Mouse (Mus musculus): ENCODE results near the gene Abca13. TPM values are rescaled to one million over a fixed set of nuclear protein-coding genes. Genes with fewer than 3 reads are reported as not detected.
"Not testable (repeated sequence)": the region's sequence is repeated elsewhere in the genome, so short reads cannot be mapped to it uniquely, and the experiment has no call there.

The Abca13 gene
- total RNA-seq, 2 experiments from 2014 or later, result 0.02 to 0.03 TPM

GRCm38 (mm10) chr11:9317076-9317929 lies 125.6 kb downstream of the Abca13 start:
- H3K27ac ChIP-seq, result no peak overlapping the region
- H3K4me3 ChIP-seq, result no peak overlapping the region
- peak; percentile 99 for TF ChIP-seq CTCF (conservative IDR thresholded peaks at IDR 0.05)
- peak; percentile 69 to 84 for DNase-seq (ENCODE audit: low spot score in 2 of 2)

GRCm38 (mm10) chr11:9338151-9338550 lies 146.4 kb downstream of the Abca13 start:
- no peak overlapping the region for H3K4me3 ChIP-seq
- no peak for DNase-seq (ENCODE audit: low spot score in 2 of 2)
- TF ChIP-seq CTCF (conservative IDR thresholded peaks at IDR 0.05), result no peak
- H3K27ac ChIP-seq, result no peak overlapping the region

GRCm38 (mm10) chr11:9347724-9348123 lies 156.0 kb downstream of the Abca13 start:
- peak; percentile 3 to 39 for DNase-seq (ENCODE audit: low spot score in 2 of 2)
- no peak overlapping the region for H3K4me3 ChIP-seq
- TF ChIP-seq CTCF (conservative IDR thresholded peaks at IDR 0.05), result peak; percentile 75
- no peak overlapping the region for H3K27ac ChIP-seq

- Histone ChIP-seq H3K4me3 (no peak overlapping the region), H3K27ac (no peak overlapping the region)
- TF ChIP-seq CTCF (conservative IDR thresholded peaks at IDR 0.05), result no peak
- no peak for DNase-seq (ENCODE audit: low spot score in 2 of 2)
Observed at GRCm38 (mm10) chr11:9373160-9373559, 181.4 kb downstream of the Abca13 start.

- H3K4me3 ChIP-seq; H3K27ac ChIP-seq; DNase-seq (ENCODE audit: low spot score in 2 of 2): not testable (repeated sequence)
Observed at GRCm38 (mm10) chr11:9374426-9374825, 182.7 kb downstream of the Abca13 start.

- no peak overlapping the region for H3K27ac ChIP-seq
- TF ChIP-seq CTCF (conservative IDR thresholded peaks at IDR 0.05), result no peak
- no peak overlapping the region for H3K4me3 ChIP-seq
- DNase-seq (ENCODE audit: low spot score in 2 of 2), result no peak
Observed at GRCm38 (mm10) chr11:9388520-9388919, 196.8 kb downstream of the Abca13 start.

GRCm38 (mm10) chr11:9416946-9417345 lies 225.2 kb downstream of the Abca13 start:
- Histone ChIP-seq H3K27ac (no peak overlapping the region), H3K4me3 (no peak overlapping the region)
- no peak for TF ChIP-seq CTCF (conservative IDR thresholded peaks at IDR 0.05)
- DNase-seq (ENCODE audit: low spot score in 2 of 2), result no peak

GRCm38 (mm10) chr11:9420205-9420604 lies 228.5 kb downstream of the Abca13 start:
- TF ChIP-seq CTCF (conservative IDR thresholded peaks at IDR 0.05), result no peak
- no peak overlapping the region for H3K4me3 ChIP-seq

GRCm38 (mm10) chr11:9427411-9427810 lies 235.7 kb downstream of the Abca13 start:
- Histone ChIP-seq H3K27ac (no peak overlapping the region), H3K4me3 (no peak overlapping the region)
- TF ChIP-seq CTCF (conservative IDR thresholded peaks at IDR 0.05), result no peak
- DNase-seq (ENCODE audit: low spot score in 2 of 2), result no peak

More at GRCm38 (mm10) chr11:9420205-9420604, 228.5 kb downstream of the Abca13 start:
- H3K27ac ChIP-seq, result no peak overlapping the region
- no peak for DNase-seq (ENCODE audit: low spot score in 2 of 2)

GRCm38 (mm10) chr11:9432807-9433206 lies 241.1 kb downstream of the Abca13 start:
- DNase-seq (ENCODE audit: low spot score in 2 of 2), result no peak
- no peak for TF ChIP-seq CTCF (conservative IDR thresholded peaks at IDR 0.05)
- no peak overlapping the region for H3K4me3 ChIP-seq

GRCm38 (mm10) chr11:9436617-9437016 lies 244.9 kb downstream of the Abca13 start:
- no peak for DNase-seq (ENCODE audit: low spot score in 2 of 2)
- no peak for TF ChIP-seq CTCF (conservative IDR thresholded peaks at IDR 0.05)
- no peak overlapping the region for H3K27ac ChIP-seq
- H3K4me3 ChIP-seq, result no peak overlapping the region

More at GRCm38 (mm10) chr11:9432807-9433206, 241.1 kb downstream of the Abca13 start:
- no peak overlapping the region for H3K27ac ChIP-seq

- TF ChIP-seq CTCF (conservative IDR thresholded peaks at IDR 0.05), result no peak
- DNase-seq (ENCODE audit: low spot score in 2 of 2), result no peak
Observed at GRCm38 (mm10) chr11:9439781-9440180, 248.0 kb downstream of the Abca13 start.

GRCm38 (mm10) chr11:9441192-9441591 lies 249.4 kb downstream of the Abca13 start:
- TF ChIP-seq CTCF (conservative IDR thresholded peaks at IDR 0.05), result no peak
- Histone ChIP-seq H3K27ac (no peak overlapping the region), H3K4me3 (no peak overlapping the region)
- no peak for DNase-seq (ENCODE audit: low spot score in 2 of 2)

More at GRCm38 (mm10) chr11:9439781-9440180, 248.0 kb downstream of the Abca13 start:
- H3K4me3 ChIP-seq, result no peak overlapping the region
- no peak overlapping the region for H3K27ac ChIP-seq

- Histone ChIP-seq H3K4me3 (no peak overlapping the region), H3K27ac (no peak overlapping the region)
- no peak for DNase-seq (ENCODE audit: low spot score in 2 of 2)
- TF ChIP-seq CTCF (conservative IDR thresholded peaks at IDR 0.05), result no peak
Observed at GRCm38 (mm10) chr11:9472400-9472799, 280.7 kb downstream of the Abca13 start.
